Mouse (Mus musculus): ENCODE results near the gene Nkapl.
"Not testable (repeated sequence)": the region's sequence is repeated elsewhere in the genome, so short reads cannot be mapped to it uniquely, and the experiment has no call there.

Gene Nkapl

GRCm38 (mm10) chr13:21468061-21469019 is at the start of gene Nkapl:
Nkapl (minus strand) TSS chr13:21468509.
- no peak for DNase-seq (ENCODE audit: low spot score)

GRCm38 (mm10) chr13:21506221-21506649 is 37.9 kb upstream of the Nkapl start:
- peak; percentile 88 for DNase-seq (ENCODE audit: low spot score)

- no peak for DNase-seq (ENCODE audit: low spot score)
Measured at GRCm38 (mm10) chr13:21502296-21502695, 34.0 kb upstream of the Nkapl start.

GRCm38 (mm10) chr13:21501182-21501581 is 32.9 kb upstream of the Nkapl start, which contains the start of gene Gm11273:
Gm11273 (minus strand) TSS chr13:21501418.
- not testable (repeated sequence) for DNase-seq (ENCODE audit: low spot score)

GRCm38 (mm10) chr13:21495080-21495479 is 26.8 kb upstream of the Nkapl start, which contains the start of gene AK157302:
AK157302 (plus strand) TSS chr13:21495223.
- no peak for DNase-seq (ENCODE audit: low spot score)

- no peak for DNase-seq (ENCODE audit: low spot score)
Measured at GRCm38 (mm10) chr13:21492847-21493246, 24.5 kb upstream of the Nkapl start.

GRCm38 (mm10) chr13:21486881-21487280 is 18.6 kb upstream of the Nkapl start:
- no peak for DNase-seq (ENCODE audit: low spot score)

GRCm38 (mm10) chr13:21478759-21479670 is 10.7 kb upstream of the Nkapl start, which contains the start of the genes Zkscan4 and Gm10065:
Zkscan4 (plus strand) TSS chr13:21478907.
Gm10065 (minus strand) TSS chr13:21479441.
- DNase-seq (ENCODE audit: low spot score), result peak; percentile 79

GRCm38 (mm10) chr13:21472427-21472826 is 4.1 kb upstream of the Nkapl start:
- DNase-seq (ENCODE audit: low spot score), result no peak

- no peak for DNase-seq (ENCODE audit: low spot score)
Measured at GRCm38 (mm10) chr13:21469097-21469496, 788 bp upstream of the Nkapl start.

- no peak for DNase-seq (ENCODE audit: low spot score)
Measured at GRCm38 (mm10) chr13:21467336-21467735, 973 bp downstream of the Nkapl start.

GRCm38 (mm10) chr13:21462516-21462915 is 5.8 kb downstream of the Nkapl start:
- DNase-seq (ENCODE audit: low spot score), result not testable (repeated sequence)

GRCm38 (mm10) chr13:21456347-21456746 is 12.0 kb downstream of the Nkapl start:
- no peak for DNase-seq (ENCODE audit: low spot score)

- DNase-seq (ENCODE audit: low spot score), result no peak
Measured at GRCm38 (mm10) chr13:21454133-21454532, 14.2 kb downstream of the Nkapl start.

- peak; percentile 85 for DNase-seq (ENCODE audit: low spot score)
Measured at GRCm38 (mm10) chr13:21453449-21453848, 14.9 kb downstream of the Nkapl start, which contains the start of gene Zscan26. Zscan26 (minus strand) TSS chr13:21453730.

- no peak for DNase-seq (ENCODE audit: low spot score)
Measured at GRCm38 (mm10) chr13:21453042-21453441, 15.3 kb downstream of the Nkapl start.

GRCm38 (mm10) chr13:21447856-21448614 is 20.3 kb downstream of the Nkapl start:
- no peak for DNase-seq (ENCODE audit: low spot score)

- DNase-seq (ENCODE audit: low spot score), result no peak
Measured at GRCm38 (mm10) chr13:21446796-21447195, 21.5 kb downstream of the Nkapl start.

GRCm38 (mm10) chr13:21441207-21441572 is 27.1 kb downstream of the Nkapl start:
- DNase-seq (ENCODE audit: low spot score), result no peak

GRCm38 (mm10) chr13:21440503-21441206 is 27.7 kb downstream of the Nkapl start, which contains the start of gene Pgbd1:
Pgbd1 (minus strand) TSS chr13:21441058.
- peak; percentile 16 for DNase-seq (ENCODE audit: low spot score)

- no peak for DNase-seq (ENCODE audit: low spot score)
Measured at GRCm38 (mm10) chr13:21435476-21435875, 32.8 kb downstream of the Nkapl start.
